Mouse (Mus musculus) CH12F3 (cell line): Measurements from ENCODE around the gene Ube2v1.

Experiments
- in situ Hi-C: fragments of 300-500 bp; cut with MboI; formaldehyde crosslinking; loops from 2 replicates; pipeline ENCODE4 v1.14.3; 2020; ENCODE audit warnings: low sequenced_read_pairs

Gene Ube2v1

DNA sequence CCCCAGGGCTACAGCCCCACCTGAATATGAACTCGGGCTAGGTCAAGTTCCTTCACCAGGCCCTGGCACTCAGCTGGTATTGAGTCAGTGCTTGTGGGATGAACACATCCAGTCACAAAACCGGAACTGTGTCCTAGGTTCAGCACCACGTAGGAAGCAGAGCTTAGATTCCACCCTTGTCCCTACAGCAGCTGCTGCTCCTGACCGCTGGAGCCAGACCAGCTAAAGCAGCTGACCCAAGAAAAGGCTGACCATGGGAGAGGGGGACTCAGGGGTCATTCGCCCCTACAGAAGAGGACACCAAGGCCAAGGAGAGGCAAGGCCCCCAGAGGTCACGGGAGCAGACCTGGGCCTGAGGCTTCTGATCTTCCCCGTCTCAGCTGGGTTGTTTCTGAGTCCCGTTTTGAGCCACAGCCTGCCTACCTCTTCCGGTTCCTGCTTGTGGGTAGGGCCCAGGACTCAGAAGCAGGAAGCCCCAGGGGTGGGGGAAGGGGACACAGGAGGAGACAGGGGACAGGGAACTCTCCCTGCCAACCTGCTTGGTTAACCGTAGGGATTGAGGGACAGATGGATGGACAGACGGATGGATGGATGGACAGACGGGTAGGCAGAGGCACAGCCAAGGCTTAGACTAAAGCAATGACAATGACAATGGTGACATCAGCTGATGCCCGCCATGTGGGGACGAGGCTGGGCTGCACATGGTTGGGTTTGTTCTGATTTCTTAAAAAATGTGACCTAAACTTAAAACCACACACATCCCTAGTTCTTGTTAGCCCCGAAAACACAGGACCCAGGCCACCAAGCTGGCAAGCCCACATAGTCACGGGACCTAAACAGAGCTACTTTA, 25.0 kb upstream of the Ube2v1 start:
- in situ Hi-C loops = no loop called here

DNA sequence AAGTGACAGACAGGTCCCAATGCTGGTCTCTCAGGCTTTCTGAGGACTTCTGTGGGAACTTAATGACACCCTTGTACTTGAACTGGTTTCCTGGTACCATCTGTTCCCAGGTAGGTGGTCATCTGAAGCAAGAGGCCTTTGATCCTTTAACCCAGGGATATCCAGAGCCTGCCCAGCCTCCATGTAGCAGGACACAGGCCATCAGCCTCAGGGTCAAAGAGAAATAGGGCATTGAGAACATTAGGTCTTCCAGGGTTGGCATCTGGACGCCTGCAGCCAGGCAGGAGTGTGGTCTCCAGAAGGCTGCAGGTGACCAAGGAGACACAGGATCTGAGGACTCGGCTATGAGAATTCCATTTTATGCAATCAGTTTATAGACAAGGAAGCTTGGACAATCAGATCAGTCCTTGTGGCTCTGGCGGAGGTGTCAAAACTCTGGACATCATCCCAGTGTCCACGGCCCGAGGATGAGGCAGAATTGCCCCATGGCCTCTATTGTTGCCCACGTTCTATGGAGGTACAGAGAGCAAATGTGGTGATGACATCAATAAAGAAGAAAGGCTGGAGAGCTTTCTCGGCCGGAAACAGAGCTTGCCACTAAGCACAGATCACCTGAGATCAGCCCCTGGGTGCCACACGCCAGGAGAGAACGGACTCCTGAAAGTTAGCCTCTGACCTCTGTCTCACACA, 23.2 kb upstream of the Ube2v1 start:
- in situ Hi-C loops = no loop called here

DNA sequence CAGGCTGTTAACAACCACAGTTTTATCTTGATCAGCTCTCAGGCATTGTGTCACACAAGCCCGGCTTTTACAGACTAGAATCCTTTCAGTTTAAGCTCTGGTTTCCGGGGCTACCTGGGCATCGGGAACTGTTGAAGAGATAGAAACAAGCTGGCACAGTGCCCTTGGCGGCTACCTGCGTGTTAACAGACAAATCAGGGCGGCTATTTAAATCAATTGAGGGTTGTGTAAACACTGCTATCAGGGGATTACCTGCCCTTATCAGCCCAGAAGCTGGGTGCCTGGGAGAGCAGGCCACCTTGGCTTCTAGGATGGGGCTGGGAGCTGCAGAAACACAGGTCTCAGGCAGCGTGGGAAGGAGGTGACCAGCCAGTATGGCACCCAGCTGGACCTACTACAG, 20.8 kb upstream of the Ube2v1 start:
- in situ Hi-C loops = no loop called here

DNA sequence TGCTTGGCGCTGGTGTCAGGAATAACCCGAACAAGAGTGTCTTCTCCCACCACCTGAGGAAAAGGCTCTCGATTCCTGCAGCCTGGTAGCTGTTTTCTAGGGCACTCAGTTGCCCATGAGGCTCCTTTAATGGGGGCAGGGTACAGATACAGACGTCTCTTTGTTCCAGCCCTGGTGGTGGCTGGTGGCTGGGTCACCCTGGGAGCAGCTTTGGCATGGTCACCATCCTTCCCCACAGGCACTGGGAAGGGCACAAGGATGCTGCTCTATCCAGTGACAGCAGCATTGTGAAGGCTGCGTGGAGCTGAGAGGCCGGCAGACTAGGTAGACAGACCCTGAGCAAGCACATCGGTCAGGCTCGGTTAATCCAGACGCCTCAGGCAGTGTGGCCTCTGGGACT, 19.7 kb upstream of the Ube2v1 start:
- in situ Hi-C loops = no loop called here

DNA sequence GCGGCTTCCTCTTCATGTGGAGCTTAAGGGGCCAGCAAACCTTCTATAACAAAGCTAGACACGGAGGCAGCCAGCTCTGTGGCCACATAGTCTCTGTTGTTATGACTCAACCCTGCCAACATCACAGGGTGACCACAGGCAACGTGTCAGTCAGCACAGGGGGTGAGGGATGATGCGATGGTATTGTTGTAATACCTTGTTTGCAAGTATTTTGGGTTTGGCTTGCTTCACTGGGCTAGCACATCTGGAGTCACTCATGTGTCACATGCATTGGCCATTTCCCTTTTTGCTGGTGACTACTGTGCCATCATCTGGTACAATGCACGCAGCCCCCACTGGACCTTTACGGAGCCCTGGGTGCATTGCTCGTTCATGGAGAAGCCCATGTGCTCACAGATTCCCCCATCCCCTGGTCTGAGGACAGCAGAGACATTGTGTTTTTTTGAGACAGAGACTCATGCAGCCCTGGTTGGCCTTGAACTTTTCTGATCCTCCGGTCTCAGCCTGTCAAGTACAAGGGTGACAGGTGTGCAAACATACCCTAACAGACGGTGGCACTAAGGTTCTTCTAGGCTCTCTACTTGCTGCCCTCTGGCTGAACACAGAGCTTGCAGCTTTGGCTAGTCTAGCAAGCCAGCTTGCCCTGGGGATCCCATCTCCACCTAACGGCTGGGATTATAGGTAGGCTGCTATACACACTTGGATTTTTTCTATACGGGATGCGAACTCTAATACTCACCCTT, 17.6 kb upstream of the Ube2v1 start:
- in situ Hi-C loops = no loop called here

DNA sequence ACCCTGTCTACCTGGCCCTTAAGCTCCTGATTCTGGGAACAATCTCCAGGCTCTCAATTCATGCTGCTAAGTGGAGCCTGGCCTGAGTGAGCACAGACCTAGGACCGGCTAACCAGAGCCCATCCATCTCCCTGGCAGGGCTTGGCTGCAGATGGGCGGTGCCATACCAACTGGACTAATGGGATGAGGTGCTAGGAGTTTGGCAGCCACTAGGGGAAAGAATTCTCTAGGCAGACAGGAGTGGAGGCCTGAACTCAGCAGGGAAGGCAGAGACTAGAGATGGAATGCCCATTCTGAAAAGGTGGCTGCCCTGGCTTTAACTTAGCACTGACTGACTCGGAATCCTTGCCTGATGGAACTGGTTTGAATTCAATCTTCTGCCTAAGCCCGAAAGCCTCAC, 14.5 kb upstream of the Ube2v1 start:
- in situ Hi-C loops = no loop called here

DNA sequence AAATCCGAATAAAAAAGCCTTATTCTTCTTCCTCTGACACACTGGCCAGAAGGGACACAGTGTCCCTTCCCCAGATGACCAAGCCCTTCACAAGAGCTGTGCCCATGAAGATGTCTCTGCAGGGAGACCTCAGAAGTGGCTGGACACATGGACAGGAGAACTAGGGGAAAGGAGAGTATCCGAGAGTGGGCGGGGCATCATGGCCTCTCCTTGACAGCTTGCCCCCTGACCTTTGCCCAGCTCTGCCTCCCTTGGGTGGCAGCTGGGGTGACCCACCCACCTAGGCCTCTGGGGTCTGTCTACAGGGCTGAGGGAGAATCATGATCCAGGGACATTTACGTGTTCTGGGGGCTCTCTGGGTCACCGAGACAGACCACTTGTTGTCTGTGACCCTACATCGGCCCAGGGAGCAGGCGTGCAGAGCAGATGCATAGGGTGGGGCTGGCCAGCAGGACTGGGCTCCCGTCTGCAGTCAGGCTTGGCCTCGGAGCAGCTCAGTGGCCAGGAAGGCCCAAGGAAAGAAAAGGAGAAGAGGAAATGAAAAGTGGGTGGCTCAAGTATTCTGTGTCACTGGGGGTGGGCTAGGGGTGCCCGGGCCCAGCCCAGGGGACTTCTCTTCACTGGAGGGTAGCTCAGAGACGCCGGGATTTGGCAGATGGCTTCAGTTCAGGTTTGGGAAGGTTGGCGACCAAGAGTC, 11.6 kb upstream of the Ube2v1 start:
- in situ Hi-C loops = loop anchor here (5.0 kb wide), 1 partner anchor 34 kb away; no protein-coding TSS in a partner anchor

DNA sequence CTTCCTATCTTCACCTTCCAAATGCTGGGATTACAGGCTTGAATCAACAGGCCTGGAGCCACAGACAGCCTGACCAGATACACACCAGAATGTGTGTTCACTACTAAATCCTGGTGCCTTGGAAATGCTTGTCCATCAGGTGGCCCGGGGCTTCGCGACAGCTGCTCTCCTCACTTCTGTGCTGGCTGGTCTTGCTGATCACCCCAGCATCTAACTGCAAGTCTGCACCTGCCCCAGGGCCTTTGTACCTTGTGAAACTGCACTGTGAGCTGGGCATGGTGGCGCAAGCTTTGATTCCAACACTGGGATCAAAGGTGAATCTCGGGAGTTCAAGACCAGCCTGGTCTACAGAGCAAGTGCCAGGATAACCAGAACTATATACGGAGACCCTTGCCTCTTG, 10.3 kb upstream of the Ube2v1 start:
- in situ Hi-C loops = loop anchor here (5.0 kb wide), 1 partner anchor 35 kb away; no protein-coding TSS in a partner anchor

DNA sequence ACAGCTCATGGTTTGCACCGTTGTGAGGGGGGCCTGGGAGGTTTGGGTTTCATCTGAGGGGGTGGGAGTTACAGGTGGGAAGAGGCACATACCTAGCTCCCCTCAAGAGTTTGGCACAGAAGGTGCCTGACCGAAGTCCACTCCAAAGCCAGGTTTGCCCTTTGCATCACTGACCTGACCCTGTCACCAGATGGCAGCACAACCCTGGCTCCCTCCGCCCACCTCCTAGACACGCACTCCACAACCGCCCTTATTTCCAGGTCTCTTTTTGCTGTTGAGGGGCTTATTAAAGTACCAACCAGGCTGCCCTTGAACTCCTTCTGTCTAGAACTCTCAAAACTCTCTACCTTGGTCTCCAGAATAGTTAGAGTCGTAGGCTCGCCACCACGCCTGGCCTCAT, 9.4 kb upstream of the Ube2v1 start:
- in situ Hi-C loops = loop anchor here (5.0 kb wide), 1 partner anchor 36 kb away; no protein-coding TSS in a partner anchor

DNA sequence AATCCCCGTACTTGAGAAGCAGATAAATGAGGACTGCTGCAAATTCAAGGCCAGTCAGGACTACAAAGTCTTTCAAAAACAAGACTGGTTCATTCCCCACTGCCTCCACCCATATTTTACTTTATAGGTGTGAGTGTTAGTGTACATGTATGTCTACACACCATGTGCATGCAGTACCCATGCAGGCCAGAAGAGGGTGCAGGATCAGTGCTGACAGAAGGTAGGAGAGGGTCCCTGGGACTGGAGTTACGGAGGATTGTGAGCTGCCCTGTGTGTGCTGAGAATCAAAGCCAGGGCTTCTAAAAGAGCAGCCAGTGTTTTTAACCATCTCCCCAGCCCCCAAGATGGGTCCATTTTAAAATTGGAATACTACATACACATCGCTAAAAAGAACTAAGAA, 8.4 kb upstream of the Ube2v1 start:
- in situ Hi-C loops = loop anchor here (5.0 kb wide), 1 partner anchor 37 kb away; no protein-coding TSS in a partner anchor

DNA sequence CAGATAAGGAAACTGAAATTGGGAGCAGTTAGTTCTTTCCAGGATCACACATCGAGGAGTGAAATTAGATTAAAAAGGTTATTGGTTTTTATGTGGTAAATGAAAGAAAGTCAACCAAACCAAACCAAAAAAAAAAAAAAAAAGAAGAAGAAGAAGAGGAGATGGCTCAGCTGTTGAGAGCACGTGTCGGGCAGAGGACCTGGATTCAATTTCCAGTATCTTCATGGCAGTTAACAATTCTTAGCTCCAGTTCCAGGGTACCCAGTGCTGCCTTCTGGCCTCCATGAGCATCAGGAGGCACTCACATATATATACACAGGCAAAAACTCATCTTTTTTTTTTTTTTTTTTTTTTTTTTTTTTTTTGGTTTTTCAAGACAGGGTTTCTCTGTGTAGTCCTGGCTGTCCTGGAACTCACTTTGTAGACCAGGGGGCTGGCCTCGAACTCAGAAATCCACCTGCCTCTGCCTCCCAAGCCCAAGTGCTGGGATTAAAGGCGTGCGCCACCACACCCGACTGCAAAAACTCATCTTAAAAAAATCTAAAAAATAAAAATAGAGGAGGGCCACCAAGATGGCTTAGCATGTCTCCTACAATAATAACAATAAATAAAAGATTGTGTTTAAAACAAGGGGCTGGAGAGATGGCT, 3.1 kb upstream of the Ube2v1 start:
- in situ Hi-C loops = no loop called here

DNA sequence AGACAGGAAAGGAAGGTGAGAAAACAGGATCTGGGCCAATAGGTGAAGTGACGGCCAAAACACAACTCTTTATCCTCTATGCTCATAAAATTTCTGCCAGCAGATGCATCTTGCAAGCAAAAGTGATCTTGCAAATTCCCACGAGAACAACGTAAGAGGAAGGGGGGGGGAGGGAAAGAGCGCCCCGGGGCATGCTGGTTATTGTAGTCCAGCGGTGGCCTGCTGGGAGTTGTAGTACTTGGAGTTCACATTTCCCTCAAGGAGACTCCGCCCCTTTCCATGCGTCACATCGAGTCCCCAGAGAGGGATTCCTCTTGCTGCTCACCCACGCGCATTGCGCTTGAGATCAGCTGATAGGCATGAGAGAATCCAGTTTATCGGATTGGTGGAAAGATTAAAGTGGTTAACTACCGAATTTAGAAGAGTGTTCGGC, 2.5 kb upstream of the Ube2v1 start:
- in situ Hi-C loops = no loop called here

DNA sequence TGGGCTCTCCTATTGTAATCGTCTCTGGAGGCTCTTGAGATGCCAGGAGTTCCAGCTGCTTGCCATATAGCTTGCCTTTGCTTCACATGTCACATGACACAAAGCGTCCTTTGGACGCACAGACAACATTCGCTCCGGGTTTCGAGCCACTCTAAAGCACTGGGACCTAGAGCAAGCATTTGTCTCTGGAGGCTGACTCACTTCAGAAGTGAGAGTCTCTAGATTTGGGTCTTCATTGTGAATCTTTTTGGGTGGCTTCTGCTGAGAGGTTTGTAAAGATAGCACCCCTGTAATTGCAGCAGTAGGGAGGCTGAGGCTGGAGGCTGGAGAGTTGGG, 1.6 kb upstream of the Ube2v1 start:
- in situ Hi-C loops = no loop called here

DNA sequence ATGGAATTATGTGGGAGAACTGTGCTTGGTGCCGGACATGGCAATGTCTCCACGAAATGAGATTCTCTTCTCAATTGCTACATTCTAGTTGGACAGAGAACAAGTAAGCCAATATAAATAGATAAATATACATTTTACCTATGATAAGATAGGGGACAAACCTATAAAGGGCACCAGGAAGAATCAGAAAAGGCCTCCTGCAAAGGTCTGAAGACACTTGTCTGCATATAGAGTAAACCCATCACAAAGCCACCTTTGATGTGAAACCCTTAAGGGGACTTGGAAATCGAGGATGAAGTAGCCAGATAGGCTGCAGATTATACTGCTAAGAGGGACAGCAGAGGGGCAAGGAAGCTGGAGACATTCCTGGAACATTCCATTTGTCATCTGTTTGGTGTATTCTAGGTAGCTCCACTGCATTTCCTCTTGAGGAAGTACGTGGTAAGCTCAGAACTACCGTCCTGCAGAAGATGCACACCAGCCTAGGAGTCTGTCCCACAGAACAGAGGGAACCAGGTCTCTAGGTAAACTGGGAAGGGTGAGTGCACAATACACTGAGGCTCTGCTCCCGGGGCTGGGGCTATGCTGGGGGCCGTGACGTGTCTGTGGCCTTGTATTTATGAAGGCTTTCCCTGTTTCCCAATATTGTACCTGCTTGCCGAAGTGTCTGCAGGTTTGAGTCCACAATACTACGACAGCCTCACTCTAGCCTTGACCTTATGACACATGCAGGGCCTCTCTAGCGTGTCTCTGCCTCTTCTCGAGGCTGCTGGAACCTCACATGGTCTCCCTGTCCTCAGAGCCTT, 1.0 kb upstream of the Ube2v1 start:
- in situ Hi-C loops = no loop called here

DNA sequence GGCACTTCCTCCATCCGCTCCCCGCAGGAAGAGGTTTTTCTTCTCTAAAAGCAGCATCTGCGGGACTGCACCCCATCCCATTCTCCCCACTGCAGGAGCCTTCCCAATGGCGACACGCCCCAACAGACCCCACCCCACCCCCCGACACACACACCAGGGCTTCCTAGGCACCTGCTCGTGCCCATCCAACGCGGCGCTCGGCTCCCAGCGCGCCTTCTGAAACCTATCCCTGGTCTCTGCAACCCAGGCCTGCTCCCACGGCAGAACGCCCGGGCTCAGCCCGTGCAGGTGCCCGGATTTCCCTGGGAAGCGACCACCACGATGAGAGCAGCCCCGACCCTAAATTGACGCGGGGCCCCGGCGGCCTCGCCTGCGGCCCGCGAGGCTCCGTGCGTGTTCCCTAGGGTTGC, 709 bp downstream of the Ube2v1 start:
- in situ Hi-C loops = no loop called here

DNA sequence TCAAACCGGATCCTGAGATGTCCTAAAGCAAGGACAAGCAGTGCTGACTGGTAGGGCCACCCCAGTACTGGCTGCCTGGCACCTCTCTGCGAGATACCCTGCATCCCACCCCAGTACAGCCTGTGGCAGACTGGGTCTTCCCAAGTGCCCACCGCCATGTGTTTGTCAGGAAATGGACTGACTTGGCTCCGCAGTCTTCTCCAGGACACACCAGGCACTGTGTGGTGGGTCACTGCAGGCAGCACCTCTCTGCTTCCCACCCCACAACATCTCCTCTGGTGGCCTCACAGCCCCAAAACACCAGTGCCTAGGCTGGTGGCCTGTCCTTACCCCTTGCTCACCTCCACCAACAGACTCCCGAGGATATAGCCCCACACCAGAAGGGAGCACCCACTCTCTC, 1.5 kb downstream of the Ube2v1 start:
- in situ Hi-C loops = no loop called here

DNA sequence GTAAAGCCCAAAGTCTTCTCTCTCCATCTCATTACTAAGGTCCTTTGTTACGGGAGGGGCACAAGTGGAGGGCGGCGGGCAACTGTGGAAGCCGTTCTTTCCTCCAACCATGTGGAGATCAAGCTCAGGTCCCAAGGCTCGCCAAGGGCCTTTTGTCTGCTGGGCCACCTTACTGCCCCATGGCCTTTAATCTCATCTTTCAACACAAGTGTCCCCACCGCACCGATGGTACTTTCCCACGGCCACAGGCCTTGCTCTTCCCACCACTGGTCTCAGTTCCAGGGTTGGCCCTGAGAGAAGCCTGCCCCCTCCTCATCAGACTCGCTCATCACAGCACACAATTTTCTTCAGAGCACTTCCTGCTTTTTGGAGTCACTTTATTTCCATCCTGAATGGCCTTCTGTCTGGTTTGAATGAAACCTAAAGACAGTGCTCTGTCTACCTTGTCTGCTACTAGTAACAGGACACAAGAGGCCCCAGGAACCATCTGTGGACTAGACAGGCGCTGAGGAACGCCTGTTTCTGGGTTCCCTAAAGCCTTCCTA, 2.2 kb downstream of the Ube2v1 start:
- in situ Hi-C loops = no loop called here

DNA sequence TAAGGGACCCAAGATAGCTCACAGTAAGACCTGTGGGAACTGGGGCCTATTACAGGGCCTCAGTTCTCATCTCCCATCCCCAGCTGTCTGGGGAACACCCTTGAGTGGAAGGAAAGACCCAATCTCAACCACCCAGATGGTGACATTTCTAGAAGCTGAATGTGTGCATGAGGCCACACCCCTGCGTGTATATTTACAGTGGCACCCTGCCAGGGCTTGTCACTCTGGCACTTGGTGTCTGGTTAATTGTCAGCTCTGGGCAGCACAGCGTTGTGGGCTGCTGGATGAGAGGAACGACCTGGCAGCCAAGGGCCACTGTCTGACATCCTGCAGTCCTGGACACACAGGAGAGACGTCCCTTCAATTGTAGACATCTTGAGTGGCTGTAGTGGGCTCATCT, 3.0 kb downstream of the Ube2v1 start:
- in situ Hi-C loops = no loop called here

DNA sequence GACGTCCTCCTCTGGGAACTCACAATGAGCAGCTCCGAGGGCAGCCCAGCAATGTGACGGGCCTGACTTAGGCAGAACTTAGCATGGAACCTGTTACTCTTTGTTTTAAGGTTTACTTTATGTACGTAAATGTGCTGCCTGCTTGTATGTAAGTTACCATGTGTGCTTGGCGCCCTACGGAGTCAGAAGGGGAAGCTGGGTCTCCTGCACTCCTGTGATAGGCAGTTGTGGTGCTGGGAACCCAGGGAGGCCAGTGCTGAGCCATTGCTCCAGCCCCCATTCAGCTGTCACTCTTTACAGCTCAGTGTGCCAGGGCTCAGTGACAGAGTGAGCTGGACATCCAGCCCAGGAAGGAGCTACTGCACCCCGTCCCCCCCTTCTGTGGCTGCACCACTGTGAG, 4.9 kb downstream of the Ube2v1 start:
- in situ Hi-C loops = no loop called here
